18 mouse cellular contexts compared by ENCODE assay signal in the genomic region with DNA sequence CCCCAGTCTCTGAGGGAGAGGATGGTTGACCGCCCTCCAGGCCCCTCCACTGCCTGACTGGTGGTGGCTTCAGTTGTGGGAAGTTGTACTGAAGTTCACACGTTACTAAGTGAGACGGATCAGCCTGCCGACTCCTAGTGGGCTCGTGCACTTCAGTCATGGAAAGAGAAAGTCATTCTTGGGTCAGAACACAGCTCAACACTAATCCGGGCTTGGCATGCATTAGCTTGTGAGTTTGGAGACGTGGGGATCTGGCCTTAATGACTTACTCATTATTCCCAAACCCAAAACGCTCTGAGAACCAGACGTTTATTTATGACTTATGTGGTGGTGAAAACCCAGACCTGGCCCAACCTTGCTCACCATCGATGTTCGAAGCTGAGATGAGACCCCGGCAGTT.
"Had no signal": no experiment of that assay in that cellular context is flagged by ENCODE, and none has a peak within 500 bp of the region (broad histone marks: within the 10 kb centered on the region; RNA-seq: fewer than 3 reads in every experiment).

No protein-coding gene starts in this region.

- H3K9me3 ChIP-seq: midbrain, embryonic 10.5 days; midbrain, embryonic 12.5 days; neural tube, embryonic 13.5 days; neural tube, embryonic 15.5 days had no signal

- H3K27me3 ChIP-seq: midbrain, embryonic 12.5 days; neural tube, embryonic 13.5 days; neural tube, embryonic 15.5 days had no signal

- H3K4me3 ChIP-seq: midbrain, embryonic 10.5 days; midbrain, embryonic 12.5 days; myocyte; neural tube, embryonic 13.5 days; neural tube, embryonic 15.5 days had no signal

- H3K9ac ChIP-seq: lung, embryonic 14.5 days; midbrain, embryonic 12.5 days; neural tube, embryonic 13.5 days; neural tube, embryonic 15.5 days had no signal

- H3K36me3 ChIP-seq: midbrain, embryonic 12.5 days; neural tube, embryonic 13.5 days; neural tube, embryonic 15.5 days had no signal

- H3K4me1 ChIP-seq: neural tube, embryonic 15.5 days had no signal

- ATAC-seq: midbrain, embryonic 16.5 days had no signal

- DNase-seq: lung, adult 18-20 months; lung, embryonic 14.5 days; lung, postnatal 10 days; lung, postnatal 4 days; midbrain, embryonic 14.5 days; retina, postnatal 1 day; right cerebral cortex, adult 18-20 months; right cerebral cortex, postnatal 25 days; right cerebral cortex, postnatal 4 days; spleen, adult 18-20 months; thymus, postnatal 14 days; thymus, postnatal 36 days had no signal

- H3K27ac ChIP-seq: midbrain, embryonic 10.5 days; midbrain, embryonic 12.5 days; neural tube, embryonic 13.5 days; neural tube, embryonic 15.5 days had no signal

- H3K4me2 ChIP-seq: lung, embryonic 14.5 days; midbrain, embryonic 12.5 days; neural tube, embryonic 13.5 days; neural tube, embryonic 15.5 days had no signal
